Mouse (Mus musculus) ES-Bruce4 (cell line): ENCODE measurements at regions not wholly inside any gene's neighbourhood (a gene's known extent, or its start where the extent isn't known, plus 50 kb on each side); places are given as distances from the start of the nearest gene placed in this dataset.

Source experiments
- CTCF ChIP-seq: IDR thresholded peaks from one replicate; pipeline ENCODE4 v1.8.1; 2011; ENCODE audit warnings: low read depth, low read length
- POLR2A ChIP-seq: IDR thresholded peaks from one replicate; pipeline ENCODE4 v1.8.1; 2011; ENCODE audit warnings: low read length; ENCODE audit not compliant: insufficient read depth

DNA sequence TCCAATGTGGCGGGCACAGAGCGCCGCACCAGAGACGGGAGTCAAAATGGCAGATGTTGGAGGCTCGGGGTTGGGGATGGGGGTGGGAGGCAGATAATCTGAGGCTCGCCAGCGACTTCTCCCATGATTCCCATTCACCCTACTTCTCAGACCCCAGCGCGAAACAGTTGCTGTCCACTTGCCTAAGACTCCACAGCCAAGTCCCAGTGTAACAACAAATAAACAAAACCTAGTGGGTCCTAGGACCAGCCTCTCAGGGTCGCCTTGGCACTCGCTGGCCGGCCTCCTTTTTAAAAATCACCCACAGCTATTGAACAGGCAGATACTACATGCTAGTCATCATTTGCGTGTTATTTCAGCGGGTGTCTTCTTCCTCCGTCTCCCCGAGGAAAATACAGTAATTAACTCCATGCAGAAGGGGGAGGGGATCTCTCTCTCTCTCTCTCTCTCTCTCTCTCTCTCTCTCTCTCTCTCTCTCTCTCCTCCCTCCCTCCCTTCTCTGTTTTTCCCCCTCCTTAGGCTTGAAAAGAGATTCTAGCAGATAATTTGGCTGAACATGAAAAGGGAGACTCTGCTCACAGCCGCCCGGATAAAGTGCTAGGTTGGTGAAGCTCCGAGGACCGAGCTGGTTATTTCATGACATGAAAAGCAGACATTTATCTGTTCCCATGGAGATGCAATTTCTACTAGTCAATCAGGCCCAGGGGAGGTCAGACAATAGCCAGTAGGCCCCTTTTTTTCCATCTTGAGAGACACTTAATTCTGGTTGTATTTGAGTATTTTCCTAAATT, 71.9 kb upstream of the Zfp217 start:
- TF ChIP-seq POLR2A = no peak
- no peak for TF ChIP-seq CTCF
